Mouse (Mus musculus) hindbrain, embryonic 10.5 days (tissue): ENCODE data around the gene Tapt1. TPM values are rescaled to one million over a fixed set of nuclear protein-coding genes. Genes with fewer than 3 reads are reported as not detected.
"Not testable (repeated sequence)": the region's sequence is repeated elsewhere in the genome, so short reads cannot be mapped to it uniquely, and the experiment has no call there.

Source experiments
- DNase-seq: peaks from one replicate; pipeline ENCODE4 v3.0.0-alpha.2; 2017; ENCODE audit warnings: low spot score
- H3K27ac ChIP-seq: fragments of 300-500 bp; sonication (generic); 2 replicates; pipeline ENCODE4 v1.5.1; 2016; ENCODE audit warnings: mild to moderate bottlenecking, moderate library complexity
- H3K27me3 ChIP-seq: fragments of 300-500 bp; sonication (generic); 2 replicates; pipeline ENCODE4 v1.6.1; 2016; ENCODE audit warnings: mild to moderate bottlenecking; ENCODE audit not compliant: poor library complexity, insufficient read depth, severe bottlenecking
- H3K36me3 ChIP-seq: fragments of 300-500 bp; sonication (generic); 2 replicates; pipeline ENCODE4 v1.6.1; 2016; ENCODE audit warnings: mild to moderate bottlenecking, moderate library complexity
- H3K4me1 ChIP-seq: fragments of 300-500 bp; sonication (generic); replicated peaks from 2 replicates; pipeline ENCODE4 v1.6.1; 2016; ENCODE audit warnings: mild to moderate bottlenecking
- H3K4me3 ChIP-seq: fragments of 300-500 bp; sonication (generic); 2 replicates; pipeline ENCODE4 v1.5.1; 2016; ENCODE audit warnings: mild to moderate bottlenecking, moderate library complexity
- H3K9me3 ChIP-seq: fragments of 300-500 bp; sonication (generic); 2 replicates; pipeline ENCODE4 v1.6.1; 2016; ENCODE audit warnings: mild to moderate bottlenecking, moderate library complexity
- WGBS: fragments of 180-500 bp; shearing (Covaris S2); methylation state at CpG from one replicate; pipeline ENCODE4 v1.1.7; 2016; 5-methylcytosine and 5-hydroxymethylcytosine counted together
- polyA plus RNA-seq: library from polyadenylated mRNA; unstranded; fragments of >200 nt; fragmentation: Nextera tagmentation; extraction: Ambion mirVana; gene quantifications from 2 replicates; pipeline ENCODE4 v1.2.1, GENCODE M21; 2016

Tapt1 gene
- polyA plus RNA-seq, 1 experiment from 2014 or later: 23.1 TPM

- Histone ChIP-seq H3K9me3 (no peaks in the 10 kb centered on the region), H3K4me1 (peaks cover 8% of the 10 kb centered on the region; the same call in 1 of the 2 replicates), H3K27me3 (no peaks in the 10 kb centered on the region), H3K36me3 (no peaks in the 10 kb centered on the region), H3K4me3 (no peak overlapping the region), H3K27ac (no peak overlapping the region)
- DNase-seq: no peak
- 27% methylated on average over 8 of the region's 8 CpGs for WGBS
Measured at GRCm38 (mm10) chr5:44143467-44144235, 82.8 kb downstream of the Tapt1 start.

DNA sequence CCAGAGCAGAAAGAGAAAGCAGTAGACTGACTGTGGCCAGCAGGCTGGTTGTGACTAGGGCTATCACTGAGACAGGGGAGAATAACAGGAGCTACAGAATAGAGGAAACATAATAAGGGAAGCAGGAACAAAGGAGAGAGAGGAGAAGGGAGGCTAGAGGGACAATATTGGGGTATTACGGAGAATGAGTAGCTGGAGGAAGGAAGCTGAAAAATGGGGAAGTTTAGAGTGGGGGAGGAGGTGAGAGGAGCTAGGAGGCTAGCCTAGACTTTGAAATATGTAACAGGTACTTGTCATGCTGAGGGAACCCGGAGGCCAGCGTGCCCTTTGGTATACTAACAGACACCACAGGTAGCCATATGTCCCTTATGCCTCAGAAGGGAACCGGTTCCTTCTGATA, 98.9 kb downstream of the Tapt1 start:
- Histone ChIP-seq H3K9me3 (no peaks in the 10 kb centered on the region), H3K36me3 (no peaks in the 10 kb centered on the region), H3K4me1 (no peaks in the 10 kb centered on the region), H3K4me3 (no peak overlapping the region), H3K27ac (no peak overlapping the region), H3K27me3 (no peaks in the 10 kb centered on the region)
- no peak for DNase-seq
- 80% methylated on average over 4 of the region's 4 CpGs for WGBS

GRCm38 (mm10) chr5:44126574-44126973, 99.9 kb downstream of the Tapt1 start:
- H3K27me3 ChIP-seq, DNase-seq, H3K9me3 ChIP-seq, H3K27ac ChIP-seq, H3K4me3 ChIP-seq, H3K4me1 ChIP-seq, H3K36me3 ChIP-seq: not testable (repeated sequence)
- 87% methylated on average over 8 of the region's 8 CpGs for WGBS

Other genes starting within 250 kb of the Tapt1 start
- 4.3 and 4.7 TPM in 2 replicates for gene Fgfbp1, start 244.8 kb downstream of the Tapt1 start, polyA plus RNA-seq
- 116 and 133 TPM in 2 replicates for gene Prom1, start 124.6 kb downstream of the Tapt1 start, polyA plus RNA-seq